Mouse (Mus musculus): ENCODE data around the gene Tuba1a.

- TF ChIP-seq POLR2A (IDR thresholded peaks at IDR 0.05; ENCODE audit: insufficient read depth, low read depth, low read length) (no peak), CTCF (IDR thresholded peaks at IDR 0.05; ENCODE audit: insufficient read depth, low read depth, low read length) (no peak)
Observed at GRCm38 (mm10) chr15:98980012-98980614, 26.6 kb upstream of the Tuba1a start.

Measured in olfactory bulb, adult 2 months (tissue).